Mouse (Mus musculus) naive thymus-derived CD4-positive, alpha-beta T cell, adult 5 months (primary cell): Measurements from ENCODE around the gene Cd55. TPM values are rescaled to one million over a fixed set of nuclear protein-coding genes. Genes with fewer than 3 reads are reported as not detected.

ENCODE experiments used
- polyA plus RNA-seq: library from polyadenylated mRNA; unstranded; fragments of 100-300 nt; shearing (Covaris generic); gene quantifications from one replicate; pipeline ENCODE4 v1.2.1, GENCODE M21; 2017

Gene Cd55
- 215 TPM for polyA plus RNA-seq

GRCm38 (mm10) chr1:130462084-130462861, at the start of gene Cd55:
Gene Cd55 (minus strand): TSS chr1:130462744.

GRCm38 (mm10) chr1:130422664-130423111, 39.9 kb downstream of the Cd55 start, which contains the start of gene Cd55b:
Gene Cd55b (minus strand): TSS chr1:130423009.

Other genes with a start within 250 kb of the Cd55 start
- gene Cd55b, start 39.7 kb downstream of the Cd55 start, polyA plus RNA-seq, result 9.9 TPM
- not detected for gene Zp3r, start 166.9 kb upstream of the Cd55 start, polyA plus RNA-seq
- not detected for gene C4bp, start 198.9 kb upstream of the Cd55 start, polyA plus RNA-seq